Mouse (Mus musculus) megakaryocyte, embryonic 14.5 days (primary cell): ENCODE results near the gene Etv4.

Experiments
- FLI1 ChIP-seq: IDR thresholded peaks from 2 replicates; pipeline ENCODE4 v1.6.1; 2012; ENCODE audit warnings: low read length, inconsistent platforms, mixed read lengths
- GATA1 ChIP-seq: IDR thresholded peaks from 3 replicates; pipeline ENCODE4 v1.6.1; 2012; ENCODE audit warnings: mixed read lengths, low read length, inconsistent platforms, borderline replicate concordance

DNA sequence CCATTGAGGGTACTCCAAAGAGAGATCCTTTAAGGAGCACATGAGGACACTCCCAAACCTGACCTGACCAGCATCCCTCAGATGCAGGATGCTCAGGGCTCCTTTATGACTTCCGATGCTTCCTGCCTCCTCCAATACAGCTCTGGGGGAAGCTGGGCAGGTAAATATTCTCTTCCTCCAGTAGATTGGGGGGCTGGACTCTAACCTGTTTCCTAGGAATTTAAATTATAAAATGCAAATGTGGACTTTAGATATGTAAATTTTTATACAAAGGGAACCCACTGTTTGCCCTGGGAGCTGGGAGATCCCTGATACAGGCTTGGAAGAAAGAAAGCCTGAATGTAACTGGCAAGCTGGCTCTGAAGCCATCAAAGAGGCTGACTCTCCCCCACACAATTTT, 2.3 kb upstream of the Etv4 start:
- TF ChIP-seq GATA1 (no peak), FLI1 (no peak)
